Mouse (Mus musculus): ENCODE data around the gene Gm11938. TPM values are rescaled to one million over a fixed set of nuclear protein-coding genes. Genes with fewer than 3 reads are reported as not detected.
"Not testable (repeated sequence)": the region's sequence is repeated elsewhere in the genome, so short reads cannot be mapped to it uniquely, and the experiment has no call there.

Gene Gm11938
- polyA plus RNA-seq (2014; fragmentation: Nextera tagmentation; extraction: Ambion mirVana) = not detected in 2 replicates

- H3K27me3 ChIP-seq (ENCODE audit: control insufficient read depth, insufficient read depth, low read length); H3K36me3 ChIP-seq (ENCODE audit: control insufficient read depth, insufficient read depth, low read length); H3K4me1 ChIP-seq (ENCODE audit: control insufficient read depth, insufficient read depth, low read length); ATAC-seq (ENCODE audit: low FRiP score, low TSS enrichment); H3K4me3 ChIP-seq (ENCODE audit: low read length); H3K9ac ChIP-seq (ENCODE audit: low read depth, low read length); H3K4me2 ChIP-seq (replicated peaks; ENCODE audit: low read depth, low read length); H3K9me3 ChIP-seq (ENCODE audit: control insufficient read depth, low read length); H3K27ac ChIP-seq (ENCODE audit: low read depth, low read length): not testable (repeated sequence)
- WGBS = 65% methylated on average over 1 of the region's 1 CpGs
These were observed at the start of gene Gm11938 for GRCm38 (mm10) chr11:99603208-99603607. Gene Gm11938, minus strand, starts transcription at chr11:99603308.

GRCm38 (mm10) chr11:99650136-99650535 lies 47.0 kb upstream of the Gm11938 start, which contains the start of gene Gm11555:
Gene Gm11555, minus strand, starts transcription at chr11:99650236.
- 90% methylated on average over 2 of the region's 2 CpGs for WGBS
- Histone ChIP-seq H3K36me3 (ENCODE audit: control insufficient read depth, insufficient read depth, low read length) (no peaks in the 10 kb centered on the region), H3K4me2 (replicated peaks; ENCODE audit: low read depth, low read length) (no peak within 1 kb of the TSS), H3K9ac (ENCODE audit: low read depth, low read length) (no peak within 1 kb of the TSS), H3K27me3 (ENCODE audit: control insufficient read depth, insufficient read depth, low read length) (no peaks in the 10 kb centered on the region), H3K27ac (ENCODE audit: low read depth, low read length) (no peak within 1 kb of the TSS), H3K9me3 (ENCODE audit: control insufficient read depth, low read length) (no peaks in the 10 kb centered on the region), H3K4me3 (ENCODE audit: low read length) (no peak within 1 kb of the TSS), H3K4me1 (ENCODE audit: control insufficient read depth, insufficient read depth, low read length) (no peaks in the 10 kb centered on the region)
- ATAC-seq (ENCODE audit: low FRiP score, low TSS enrichment) = no peak

GRCm38 (mm10) chr11:99646444-99646843 lies 43.3 kb upstream of the Gm11938 start:
- Histone ChIP-seq H3K4me2 (replicated peaks; ENCODE audit: low read depth, low read length) (no peak overlapping the region), H3K27ac (ENCODE audit: low read depth, low read length) (no peak overlapping the region), H3K4me1 (ENCODE audit: control insufficient read depth, insufficient read depth, low read length) (no peaks in the 10 kb centered on the region), H3K9me3 (ENCODE audit: control insufficient read depth, low read length) (no peaks in the 10 kb centered on the region), H3K4me3 (ENCODE audit: low read length) (no peak overlapping the region), H3K36me3 (ENCODE audit: control insufficient read depth, insufficient read depth, low read length) (no peaks in the 10 kb centered on the region), H3K9ac (ENCODE audit: low read depth, low read length) (no peak overlapping the region), H3K27me3 (ENCODE audit: control insufficient read depth, insufficient read depth, low read length) (no peaks in the 10 kb centered on the region)
- WGBS = 83% methylated on average over 15 of the region's 15 CpGs
- no peak for ATAC-seq (ENCODE audit: low FRiP score, low TSS enrichment)

- H3K4me1 ChIP-seq (ENCODE audit: control insufficient read depth, insufficient read depth, low read length) = no peaks in the 10 kb centered on the region
- no peaks in the 10 kb centered on the region for H3K9me3 ChIP-seq (ENCODE audit: control insufficient read depth, low read length)
- H3K4me3 ChIP-seq (ENCODE audit: low read length) = no peak overlapping the region
- H3K4me2 ChIP-seq (replicated peaks; ENCODE audit: low read depth, low read length) = no peak overlapping the region
- no peaks in the 10 kb centered on the region for H3K36me3 ChIP-seq (ENCODE audit: control insufficient read depth, insufficient read depth, low read length)
- 81% methylated on average over 3 of the region's 3 CpGs for WGBS
- no peak overlapping the region for H3K9ac ChIP-seq (ENCODE audit: low read depth, low read length)
- ATAC-seq (ENCODE audit: low FRiP score, low TSS enrichment) = no peak
- no peaks in the 10 kb centered on the region for H3K27me3 ChIP-seq (ENCODE audit: control insufficient read depth, insufficient read depth, low read length)
- no peak overlapping the region for H3K27ac ChIP-seq (ENCODE audit: low read depth, low read length)
These were observed 41.2 kb upstream of the Gm11938 start for GRCm38 (mm10) chr11:99644351-99644750.

- not testable (repeated sequence) for H3K36me3 ChIP-seq (ENCODE audit: control insufficient read depth, insufficient read depth, low read length); H3K27ac ChIP-seq (ENCODE audit: low read depth, low read length); H3K9me3 ChIP-seq (ENCODE audit: control insufficient read depth, low read length); ATAC-seq (ENCODE audit: low FRiP score, low TSS enrichment); H3K4me2 ChIP-seq (replicated peaks; ENCODE audit: low read depth, low read length); H3K9ac ChIP-seq (ENCODE audit: low read depth, low read length); H3K4me1 ChIP-seq (ENCODE audit: control insufficient read depth, insufficient read depth, low read length); H3K4me3 ChIP-seq (ENCODE audit: low read length); H3K27me3 ChIP-seq (ENCODE audit: control insufficient read depth, insufficient read depth, low read length)
- WGBS = 84% methylated on average over 9 of the region's 9 CpGs
These were observed 40.6 kb upstream of the Gm11938 start, which contains the start of gene Krtap4-7 for GRCm38 (mm10) chr11:99643635-99644139. Gene Krtap4-7, minus strand, starts transcription at chr11:99644089.

- 45% methylated on average over 1 of the region's 1 CpGs for WGBS
- no peak overlapping the region for H3K27ac ChIP-seq (ENCODE audit: low read depth, low read length)
These were observed 37.8 kb upstream of the Gm11938 start for GRCm38 (mm10) chr11:99640926-99641325.

GRCm38 (mm10) chr11:99637086-99637485 lies 34.0 kb upstream of the Gm11938 start:
- 78% methylated on average over 1 of the region's 1 CpGs for WGBS
- no peaks in the 10 kb centered on the region for H3K36me3 ChIP-seq (ENCODE audit: control insufficient read depth, insufficient read depth, low read length)
- H3K9me3 ChIP-seq (ENCODE audit: control insufficient read depth, low read length) = no peaks in the 10 kb centered on the region
- H3K4me3 ChIP-seq (ENCODE audit: low read length) = no peak overlapping the region
- no peaks in the 10 kb centered on the region for H3K27me3 ChIP-seq (ENCODE audit: control insufficient read depth, insufficient read depth, low read length)
- no peak overlapping the region for H3K27ac ChIP-seq (ENCODE audit: low read depth, low read length)
- no peak overlapping the region for H3K4me2 ChIP-seq (replicated peaks; ENCODE audit: low read depth, low read length)
- ATAC-seq (ENCODE audit: low FRiP score, low TSS enrichment) = no peak
- no peaks in the 10 kb centered on the region for H3K4me1 ChIP-seq (ENCODE audit: control insufficient read depth, insufficient read depth, low read length)
- no peak overlapping the region for H3K9ac ChIP-seq (ENCODE audit: low read depth, low read length)

More at GRCm38 (mm10) chr11:99640926-99641325, 37.8 kb upstream of the Gm11938 start:
- Histone ChIP-seq H3K27me3 (ENCODE audit: control insufficient read depth, insufficient read depth, low read length) (no peaks in the 10 kb centered on the region), H3K36me3 (ENCODE audit: control insufficient read depth, insufficient read depth, low read length) (no peaks in the 10 kb centered on the region), H3K4me1 (ENCODE audit: control insufficient read depth, insufficient read depth, low read length) (no peaks in the 10 kb centered on the region), H3K9ac (ENCODE audit: low read depth, low read length) (no peak overlapping the region), H3K4me3 (ENCODE audit: low read length) (no peak overlapping the region), H3K4me2 (replicated peaks; ENCODE audit: low read depth, low read length) (no peak overlapping the region), H3K9me3 (ENCODE audit: control insufficient read depth, low read length) (no peaks in the 10 kb centered on the region)
- ATAC-seq (ENCODE audit: low FRiP score, low TSS enrichment) = no peak

- Histone ChIP-seq H3K27ac (ENCODE audit: low read depth, low read length) (no peak within 1 kb of the TSS), H3K9me3 (ENCODE audit: control insufficient read depth, low read length) (no peaks in the 10 kb centered on the region), H3K4me2 (replicated peaks; ENCODE audit: low read depth, low read length) (no peak within 1 kb of the TSS), H3K4me3 (ENCODE audit: low read length) (no peak within 1 kb of the TSS), H3K4me1 (ENCODE audit: control insufficient read depth, insufficient read depth, low read length) (no peaks in the 10 kb centered on the region), H3K36me3 (ENCODE audit: control insufficient read depth, insufficient read depth, low read length) (no peaks in the 10 kb centered on the region), H3K27me3 (ENCODE audit: control insufficient read depth, insufficient read depth, low read length) (no peaks in the 10 kb centered on the region), H3K9ac (ENCODE audit: low read depth, low read length) (no peak within 1 kb of the TSS)
- ATAC-seq (ENCODE audit: low FRiP score, low TSS enrichment) = no peak
- 25% methylated on average over 8 of the region's 8 CpGs for WGBS
These were observed 31.6 kb upstream of the Gm11938 start, which contains the start of gene Krtap4-2 for GRCm38 (mm10) chr11:99634653-99635134. Gene Krtap4-2, minus strand, starts transcription at chr11:99635084.

GRCm38 (mm10) chr11:99633293-99633692 lies 30.2 kb upstream of the Gm11938 start:
- Histone ChIP-seq H3K4me1 (ENCODE audit: control insufficient read depth, insufficient read depth, low read length) (no peaks in the 10 kb centered on the region), H3K27me3 (ENCODE audit: control insufficient read depth, insufficient read depth, low read length) (no peaks in the 10 kb centered on the region), H3K36me3 (ENCODE audit: control insufficient read depth, insufficient read depth, low read length) (no peaks in the 10 kb centered on the region), H3K4me2 (replicated peaks; ENCODE audit: low read depth, low read length) (no peak overlapping the region), H3K9ac (ENCODE audit: low read depth, low read length) (no peak overlapping the region), H3K9me3 (ENCODE audit: control insufficient read depth, low read length) (no peaks in the 10 kb centered on the region), H3K4me3 (ENCODE audit: low read length) (no peak overlapping the region), H3K27ac (ENCODE audit: low read depth, low read length) (no peak overlapping the region)
- WGBS = 61% methylated on average over 2 of the region's 2 CpGs
- ATAC-seq (ENCODE audit: low FRiP score, low TSS enrichment) = no peak
